Mouse (Mus musculus) embryonic facial prominence, embryonic 11.5 days (tissue): ENCODE measurements around the gene Frmd4a. TPM values are rescaled to one million over a fixed set of nuclear protein-coding genes. Genes with fewer than 3 reads are reported as not detected.

Experiments used
- ATAC-seq: fragments of 200-750 bp; cut with Nextera tagmentation; replicated peaks from 2 replicates; pipeline ENCODE4 v1.8.0; 2017; ENCODE audit warnings: low read depth; ENCODE audit not compliant: insufficient number of reproducible peaks, low FRiP score, low TSS enrichment
- DNase-seq: peaks from one replicate; pipeline ENCODE4 v3.0.0-alpha.2; 2015; ENCODE audit warnings: low spot score
- H3K27ac ChIP-seq: fragments of 300-500 bp; sonication (generic); replicated peaks from 2 replicates; pipeline ENCODE4 v1.5.1; 2014; ENCODE audit warnings: mild to moderate bottlenecking, low read depth, low read length, control low read depth
- H3K27me3 ChIP-seq: fragments of 300-500 bp; sonication (generic); 2 replicates; pipeline ENCODE4 v1.6.1; 2014; ENCODE audit warnings: mild to moderate bottlenecking, low read length, moderate library complexity, mixed read lengths; ENCODE audit not compliant: control insufficient read depth, insufficient read depth
- H3K36me3 ChIP-seq: fragments of 300-500 bp; sonication (generic); replicated peaks from 2 replicates; pipeline ENCODE4 v1.6.1; 2014; ENCODE audit warnings: low read depth, mild to moderate bottlenecking, low read length, moderate library complexity, mixed read lengths; ENCODE audit not compliant: control insufficient read depth, insufficient read depth
- H3K4me1 ChIP-seq: fragments of 300-500 bp; sonication (generic); 2 replicates; pipeline ENCODE4 v1.6.1; 2014; ENCODE audit warnings: low read length, mixed read lengths; ENCODE audit not compliant: control insufficient read depth, insufficient read depth
- H3K4me2 ChIP-seq: fragments of 300-500 bp; sonication (generic); 2 replicates; pipeline ENCODE4 v1.6.1; 2014; ENCODE audit warnings: low read depth, mild to moderate bottlenecking, control low read depth, low read length, moderate library complexity
- H3K4me3 ChIP-seq: fragments of 300-500 bp; sonication (generic); 2 replicates; pipeline ENCODE4 v1.5.1; 2014; ENCODE audit warnings: low read depth, low read length, control low read depth
- H3K9ac ChIP-seq: fragments of 300-500 bp; sonication (generic); replicated peaks from 2 replicates; pipeline ENCODE4 v1.6.1; 2014; ENCODE audit warnings: mild to moderate bottlenecking, control low read depth, low read length
- H3K9me3 ChIP-seq: fragments of 300-500 bp; sonication (generic); replicated peaks from 2 replicates; pipeline ENCODE4 v1.6.1; 2016; ENCODE audit warnings: mild to moderate bottlenecking, low read length, inconsistent platforms, mixed read lengths; ENCODE audit not compliant: control insufficient read depth
- WGBS: fragments of 180-500 bp; shearing (Covaris S2); extraction: QIAGEN DNeasy Blood & Tissue Kit; methylation state at CpG from one replicate; pipeline ENCODE4 v1.1.7; 2014; 5-methylcytosine and 5-hydroxymethylcytosine counted together
- polyA plus RNA-seq: library from polyadenylated mRNA; unstranded; fragments of >200 nt; fragmentation: Nextera tagmentation; extraction: Ambion mirVana; gene quantifications from 2 replicates; pipeline ENCODE4 v1.2.1, GENCODE M21; 2014

Gene Frmd4a
- polyA plus RNA-seq, 1 experiment from 2014 or later: 38.5 TPM

GRCm38 (mm10) chr2:4467314-4467713 is 449.8 kb downstream of the Frmd4a start:
- no peak for DNase-seq
- no peaks in the 10 kb centered on the region for H3K36me3 ChIP-seq

GRCm38 (mm10) chr2:4472760-4473480 is 455.4 kb downstream of the Frmd4a start:
- Histone ChIP-seq H3K27me3 (no peaks in the 10 kb centered on the region), H3K4me3 (no peak overlapping the region), H3K27ac (no peak overlapping the region), H3K9ac (no peak overlapping the region), H3K9me3 (no peaks in the 10 kb centered on the region; the same call in 1 of the 2 replicates), H3K4me2 (no peak overlapping the region), H3K36me3 (no peaks in the 10 kb centered on the region), H3K4me1 (no peaks in the 10 kb centered on the region)
- ATAC-seq (no peak), DNase-seq (no peak)
- WGBS: 47% methylated on average over 7 of the region's 7 CpGs

More at GRCm38 (mm10) chr2:4467314-4467713, 449.8 kb downstream of the Frmd4a start:
- no peaks in the 10 kb centered on the region; the same call in 1 of the 2 replicates for H3K9me3 ChIP-seq
- H3K4me2 ChIP-seq: no peak overlapping the region
- H3K4me1 ChIP-seq: no peaks in the 10 kb centered on the region
- H3K9ac ChIP-seq: no peak overlapping the region
- 93% methylated on average over 7 of the region's 7 CpGs for WGBS
- H3K27ac ChIP-seq: no peak overlapping the region
- no peak for ATAC-seq
- no peak overlapping the region for H3K4me3 ChIP-seq
- H3K27me3 ChIP-seq: no peaks in the 10 kb centered on the region

- Histone ChIP-seq H3K36me3 (no peaks in the 10 kb centered on the region), H3K4me3 (no peak overlapping the region), H3K27ac (no peak overlapping the region), H3K9ac (no peak overlapping the region), H3K9me3 (no peaks in the 10 kb centered on the region), H3K4me1 (no peaks in the 10 kb centered on the region), H3K27me3 (no peaks in the 10 kb centered on the region), H3K4me2 (no peak overlapping the region)
- DNase-seq (no peak), ATAC-seq (no peak)
- 74% methylated on average over 7 of the region's 8 CpGs for WGBS
Observed at GRCm38 (mm10) chr2:4473866-4474538, 456.5 kb downstream of the Frmd4a start.

- no peak for ATAC-seq
- Histone ChIP-seq H3K4me2 (no peak overlapping the region), H3K9me3 (no peaks in the 10 kb centered on the region), H3K4me3 (no peak overlapping the region), H3K27ac (no peak overlapping the region), H3K9ac (no peak overlapping the region), H3K27me3 (no peaks in the 10 kb centered on the region), H3K4me1 (no peaks in the 10 kb centered on the region), H3K36me3 (no peaks in the 10 kb centered on the region)
- DNase-seq: no peak
Observed at GRCm38 (mm10) chr2:4474539-4474937, 457.0 kb downstream of the Frmd4a start.

- no peak for ATAC-seq
- Histone ChIP-seq H3K4me1 (no peaks in the 10 kb centered on the region), H3K4me2 (no peak overlapping the region), H3K27ac (no peak overlapping the region), H3K4me3 (no peak overlapping the region), H3K27me3 (no peaks in the 10 kb centered on the region), H3K9ac (no peak overlapping the region), H3K9me3 (no peaks in the 10 kb centered on the region), H3K36me3 (no peaks in the 10 kb centered on the region)
- DNase-seq: no peak
- 45% methylated on average over 4 of the region's 4 CpGs for WGBS
Observed at GRCm38 (mm10) chr2:4475991-4476390, 458.5 kb downstream of the Frmd4a start.

- 89% methylated on average over 5 of the region's 5 CpGs for WGBS
- no peak for DNase-seq
- H3K4me1 ChIP-seq: no peaks in the 10 kb centered on the region
- no peak overlapping the region for H3K4me3 ChIP-seq
- H3K36me3 ChIP-seq: no peaks in the 10 kb centered on the region
- no peaks in the 10 kb centered on the region for H3K9me3 ChIP-seq
- H3K4me2 ChIP-seq: no peak overlapping the region
- no peak overlapping the region for H3K27ac ChIP-seq
- no peak overlapping the region for H3K9ac ChIP-seq
- no peak for ATAC-seq
- H3K27me3 ChIP-seq: no peaks in the 10 kb centered on the region
Observed at GRCm38 (mm10) chr2:4476608-4477007, 459.1 kb downstream of the Frmd4a start.

GRCm38 (mm10) chr2:4477311-4477710 is 459.8 kb downstream of the Frmd4a start:
- Histone ChIP-seq H3K4me2 (no peak overlapping the region), H3K27me3 (no peaks in the 10 kb centered on the region), H3K9ac (no peak overlapping the region), H3K4me3 (no peak overlapping the region), H3K27ac (no peak overlapping the region), H3K4me1 (no peaks in the 10 kb centered on the region), H3K36me3 (no peaks in the 10 kb centered on the region), H3K9me3 (no peaks in the 10 kb centered on the region)
- WGBS: 50% methylated on average over 5 of the region's 5 CpGs
- ATAC-seq (no peak), DNase-seq (no peak)

GRCm38 (mm10) chr2:4480180-4480579 is 462.7 kb downstream of the Frmd4a start:
- Histone ChIP-seq H3K4me1 (no peaks in the 10 kb centered on the region), H3K4me3 (no peak overlapping the region), H3K36me3 (no peaks in the 10 kb centered on the region), H3K27ac (no peak overlapping the region), H3K9me3 (no peaks in the 10 kb centered on the region), H3K4me2 (no peak overlapping the region), H3K27me3 (no peaks in the 10 kb centered on the region), H3K9ac (no peak overlapping the region)
- ATAC-seq (no peak), DNase-seq (no peak)
- WGBS: 87% methylated on average over 5 of the region's 5 CpGs
